Mouse (Mus musculus) bone marrow macrophage, adult 2 months (primary cell): Measurements from ENCODE around the gene Snrpd3.

Source experiments
- CTCF ChIP-seq: IDR thresholded peaks from 2 replicates; pipeline ENCODE4 v1.5.1; 2012; ENCODE audit warnings: low read depth, mild to moderate bottlenecking, low read length, moderate library complexity
- POLR2A ChIP-seq: IDR thresholded peaks from 2 replicates; pipeline ENCODE4 v1.6.1; 2012; ENCODE audit warnings: mild to moderate bottlenecking, low read depth, low read length, borderline replicate concordance

DNA sequence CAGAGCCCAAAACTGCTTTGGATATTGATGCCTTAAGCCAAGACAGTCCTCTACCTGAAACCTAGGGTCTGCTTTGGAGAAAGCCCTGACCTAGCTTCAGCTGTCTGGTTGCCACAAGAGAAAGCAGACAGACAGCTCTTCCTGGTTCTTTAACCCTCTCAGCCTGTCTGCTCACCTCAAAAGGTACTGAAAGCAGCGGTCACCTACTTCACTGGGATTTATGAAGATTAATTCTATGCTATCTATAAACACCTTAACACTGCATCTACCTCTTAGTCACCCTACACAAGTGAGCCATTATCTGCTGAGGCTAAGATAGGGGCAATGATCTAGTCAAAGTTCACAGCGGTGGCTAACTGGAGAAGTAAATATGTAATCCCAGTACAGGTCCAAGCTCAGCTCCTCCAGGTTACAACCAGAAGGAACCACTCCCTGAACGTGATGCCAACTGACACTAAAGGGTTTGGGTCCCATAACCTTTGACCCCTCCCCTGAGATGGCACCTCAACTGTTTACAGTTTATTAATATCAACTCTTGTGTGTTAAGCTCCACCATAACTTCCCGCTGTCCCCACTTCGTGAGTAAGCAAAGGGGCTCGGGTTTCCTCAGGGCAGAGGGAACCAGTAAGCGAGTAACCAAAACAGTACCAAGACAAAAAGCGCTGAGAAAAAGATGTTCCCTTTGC, 1.2 kb upstream of the Snrpd3 start:
- TF ChIP-seq CTCF = no peak
- no peak for TF ChIP-seq POLR2A
